In genomic region chr5:30650756-30651155, GRCm38 (mm10) we compare ENCODE assay signal across 12 mouse cellular contexts. TPM values are rescaled to one million over a fixed set of nuclear protein-coding genes. Genes with fewer than 3 reads are reported as not detected.
A peak's percentile ranks its signal among the peaks of the same experiment; 100 is the strongest.
DNase-seq lines count a peak whose midpoint lies in the region; ATAC-seq lines count a peak whose summit lies in the region.
"Had no signal": no experiment of that assay in that cellular context is flagged by ENCODE, and none has a peak within 500 bp of the region (broad histone marks: within the 10 kb centered on the region; RNA-seq: fewer than 3 reads in every experiment).

No protein-coding gene starts in this region.

- H3K4me2 ChIP-seq in liver, embryonic 12.5 days: no peak overlapping the region
- no peak overlapping the region for H3K4me2 ChIP-seq in heart, embryonic 13.5 days
- H3K4me2 ChIP-seq: hindbrain, embryonic 13.5 days; neural tube, embryonic 12.5 days had no signal

- WGBS in liver, embryonic 12.5 days (ENCODE audit: insufficient replicate concordance): 46% methylated on average over 3 of the region's 3 CpGs
- WGBS in heart, embryonic 13.5 days: 70% methylated on average over 3 of the region's 3 CpGs

- no peaks in the 10 kb centered on the region for H3K27me3 ChIP-seq in liver, embryonic 12.5 days (replicated peaks)
- H3K27me3 ChIP-seq in heart, embryonic 13.5 days (replicated peaks): no peaks in the 10 kb centered on the region
- H3K27me3 ChIP-seq: hindbrain, embryonic 13.5 days; neural tube, embryonic 12.5 days had no signal

- no peak overlapping the region for H3K9ac ChIP-seq in liver, embryonic 12.5 days
- peak overlapping the region; percentile 47; the same call in 1 of the 2 replicates for H3K9ac ChIP-seq in heart, embryonic 13.5 days
- H3K9ac ChIP-seq: hindbrain, embryonic 13.5 days; neural tube, embryonic 12.5 days had no signal

- peaks cover 38% of the 10 kb centered on the region for H3K4me1 ChIP-seq in liver, embryonic 12.5 days
- H3K4me1 ChIP-seq in heart, embryonic 13.5 days: peaks cover 43% of the 10 kb centered on the region

- H3K36me3 ChIP-seq in liver, embryonic 12.5 days: peaks cover 27% of the 10 kb centered on the region
- H3K36me3 ChIP-seq in heart, embryonic 13.5 days: peaks cover 31% of the 10 kb centered on the region

- ATAC-seq in liver, embryonic 12.5 days: no peak
- no peak for ATAC-seq in heart, embryonic 13.5 days (ENCODE audit: extremely low read depth, insufficient number of reproducible peaks, low FRiP score, low TSS enrichment)
- ATAC-seq in monocyte, adult 5-6 weeks (replicated peaks; ENCODE audit: insufficient number of reproducible peaks, low FRiP score, low TSS enrichment, poor library complexity, severe bottlenecking): peak; percentile 69
- no peak for ATAC-seq in frontal cortex, adult (ENCODE audit: low TSS enrichment)

- no peak for DNase-seq in liver
- peak; percentile 43 for DNase-seq in adrenal gland, postnatal 25 days
- DNase-seq in cerebellum, postnatal 25 days: no peak
- DNase-seq in kidney, adult 18-20 months: no peak
- DNase-seq: cerebellum, adult 11-12 months had no signal

- no peak overlapping the region for H3K4me3 ChIP-seq in liver, embryonic 12.5 days
- no peak overlapping the region for H3K4me3 ChIP-seq in heart, embryonic 13.5 days
- H3K4me3 ChIP-seq: hindbrain, embryonic 13.5 days; layer of hippocampus, adult 2 months; neural tube, embryonic 12.5 days had no signal

- H3K27ac ChIP-seq in liver, embryonic 12.5 days: 0 out of 2 replicates have a peak overlapping the region, but pooled peaks have one; percentile 5
- H3K27ac ChIP-seq in heart, embryonic 13.5 days (replicated peaks): no peak overlapping the region
- H3K27ac ChIP-seq: hindbrain, embryonic 13.5 days; layer of hippocampus, adult 2 months; neural tube, embryonic 12.5 days had no signal

- no peaks in the 10 kb centered on the region for H3K9me3 ChIP-seq in liver, embryonic 12.5 days (replicated peaks)
- no peaks in the 10 kb centered on the region for H3K9me3 ChIP-seq in heart, embryonic 13.5 days
- H3K9me3 ChIP-seq: hindbrain, embryonic 13.5 days; neural tube, embryonic 12.5 days had no signal

RNA-seq across cellular contexts. Expression of gene Slc35f6, which starts 3.0 kb away (rescaled TPM):
- 10.3 and 12.1 TPM in 2 replicates for polyA plus RNA-seq in liver, embryonic 12.5 days (2016; fragmentation: Nextera tagmentation; extraction: Ambion mirVana)
- 51.4 and 52.6 TPM in 2 replicates for total RNA-seq in adrenal gland, postnatal 25 days (2021)
- 21.9 and 22.6 TPM in 2 replicates for polyA plus RNA-seq in heart, embryonic 13.5 days (2015; fragmentation: Nextera tagmentation; extraction: Ambion mirVana)
- 22.1 to 43.5 TPM (median 25.4 TPM) in 3 replicates for total RNA-seq in monocyte, adult 5-6 weeks (2017)

RNA-seq across cellular contexts. Expression of gene Cenpa, which starts 15.8 kb away (rescaled TPM):
- 259 and 265 TPM in 2 replicates for polyA plus RNA-seq in liver, embryonic 12.5 days (2016; fragmentation: Nextera tagmentation; extraction: Ambion mirVana)
- 15.1 and 19.2 TPM in 2 replicates for total RNA-seq in adrenal gland, postnatal 25 days (2021)
- 259 TPM in 2 replicates for polyA plus RNA-seq in heart, embryonic 13.5 days (2015; fragmentation: Nextera tagmentation; extraction: Ambion mirVana)
- 19.9 to 42.7 TPM (median 24.6 TPM) in 3 replicates for total RNA-seq in monocyte, adult 5-6 weeks (2017)
